Mouse (Mus musculus): ENCODE data around the gene Myo9b.

DNA sequence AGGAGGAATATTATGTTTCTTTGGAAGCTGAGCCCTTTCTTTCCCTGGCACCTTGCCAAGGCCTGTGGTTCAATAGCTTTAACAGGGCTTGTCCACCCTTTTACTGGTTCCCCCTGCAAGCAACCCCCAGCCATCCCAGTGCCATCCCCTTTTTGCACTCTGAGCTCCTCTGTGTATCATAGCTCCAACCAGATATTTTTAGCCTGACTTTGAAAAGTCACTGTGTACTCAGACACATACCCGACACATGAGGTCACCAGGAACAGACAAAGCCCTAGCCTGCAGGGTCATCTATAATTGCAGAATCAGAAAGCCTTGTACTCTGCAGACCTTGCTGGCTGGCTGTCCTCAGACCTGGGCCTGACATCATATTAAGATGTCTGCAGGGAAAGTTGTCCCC, 40.2 kb downstream of the Myo9b start:
- TF ChIP-seq MAFK (IDR thresholded peaks at IDR 0.05; ENCODE audit: insufficient read depth, low read depth, low read length), result no peak
- no peak for TF ChIP-seq ZNF384 (IDR thresholded peaks at IDR 0.05; ENCODE audit: low read depth, low read length)
- TF ChIP-seq ZC3H11A (IDR thresholded peaks at IDR 0.05; ENCODE audit: borderline replicate concordance, low read depth, low read length), result no peak
